Mouse (Mus musculus): Measurements from ENCODE around the gene Dusp23.

Dusp23 gene

GRCm38 (mm10) chr1:172632451-172633326 lies at the start of gene Dusp23:
TSS of gene Dusp23 (minus strand) at chr1:172632962.
- peak; percentile 92 to 94 for DNase-seq

- no peak for DNase-seq
Observed at GRCm38 (mm10) chr1:172680742-172681141, 48.0 kb upstream of the Dusp23 start.

GRCm38 (mm10) chr1:172670716-172671115 lies 38.0 kb upstream of the Dusp23 start:
- DNase-seq = no peak

GRCm38 (mm10) chr1:172667597-172667996 lies 34.8 kb upstream of the Dusp23 start:
- no peak for DNase-seq

GRCm38 (mm10) chr1:172665457-172665856 lies 32.7 kb upstream of the Dusp23 start:
- no peak for DNase-seq

- no peak for DNase-seq
Observed at GRCm38 (mm10) chr1:172659688-172660087, 26.9 kb upstream of the Dusp23 start.

GRCm38 (mm10) chr1:172657266-172657665 lies 24.5 kb upstream of the Dusp23 start:
- DNase-seq = no peak

- DNase-seq = no peak
Observed at GRCm38 (mm10) chr1:172653900-172654299, 21.1 kb upstream of the Dusp23 start.

- DNase-seq = no peak
Observed at GRCm38 (mm10) chr1:172652040-172652662, 19.4 kb upstream of the Dusp23 start.

- DNase-seq = no peak
Observed at GRCm38 (mm10) chr1:172651288-172651987, 18.7 kb upstream of the Dusp23 start.

GRCm38 (mm10) chr1:172650519-172651287 lies 17.9 kb upstream of the Dusp23 start:
- DNase-seq = no peak

- no peak for DNase-seq
Observed at GRCm38 (mm10) chr1:172649396-172649795, 16.6 kb upstream of the Dusp23 start.

GRCm38 (mm10) chr1:172647236-172647635 lies 14.5 kb upstream of the Dusp23 start:
- DNase-seq = no peak

- DNase-seq = no peak
Observed at GRCm38 (mm10) chr1:172638781-172639180, 6.0 kb upstream of the Dusp23 start.

GRCm38 (mm10) chr1:172637801-172638200 lies 5.0 kb upstream of the Dusp23 start:
- DNase-seq = no peak

- DNase-seq = no peak
Observed at GRCm38 (mm10) chr1:172636266-172636665, 3.5 kb upstream of the Dusp23 start.

- DNase-seq = no peak
Observed at GRCm38 (mm10) chr1:172635258-172635657, 2.5 kb upstream of the Dusp23 start.

- no peak for DNase-seq
Observed at GRCm38 (mm10) chr1:172634136-172634535, 1.4 kb upstream of the Dusp23 start.

GRCm38 (mm10) chr1:172631721-172632120 lies 1.0 kb downstream of the Dusp23 start:
- DNase-seq = no peak

- DNase-seq = no peak
Observed at GRCm38 (mm10) chr1:172629831-172630230, 2.9 kb downstream of the Dusp23 start.

- no peak for DNase-seq
Observed at GRCm38 (mm10) chr1:172626306-172626705, 6.5 kb downstream of the Dusp23 start.

GRCm38 (mm10) chr1:172624081-172624480 lies 8.7 kb downstream of the Dusp23 start:
- no peak for DNase-seq

GRCm38 (mm10) chr1:172623599-172623998 lies 9.2 kb downstream of the Dusp23 start:
- DNase-seq = no peak

Data from thymus, postnatal 36 days (tissue).